Mouse (Mus musculus) liver, embryonic 13.5 days (tissue): Measurements from ENCODE around the gene Sctr. TPM values are rescaled to one million over a fixed set of nuclear protein-coding genes. Genes with fewer than 3 reads are reported as not detected.
A peak's percentile ranks its signal among the peaks of the same experiment; 100 is the strongest.

Source experiments
- ATAC-seq: fragments of 200-750 bp; cut with Nextera tagmentation; 2 replicates; pipeline ENCODE4 v1.8.0; 2017; ENCODE audit warnings: low read depth, mild to moderate bottlenecking, moderate number of reproducible peaks, moderate library complexity
- DNase-seq: peaks from one replicate; pipeline ENCODE4 v3.0.0; 2022
- H3K27ac ChIP-seq: fragments of 300-500 bp; sonication (generic); 2 replicates; pipeline ENCODE4 v1.5.1; 2015; ENCODE audit warnings: moderate library complexity, mild to moderate bottlenecking, inconsistent platforms
- H3K27me3 ChIP-seq: fragments of 300-500 bp; sonication (generic); 2 replicates; pipeline ENCODE4 v1.6.1; 2015; ENCODE audit warnings: mild to moderate bottlenecking, inconsistent platforms
- H3K36me3 ChIP-seq: fragments of 300-500 bp; sonication (generic); 2 replicates; pipeline ENCODE4 v1.6.1; 2015; ENCODE audit warnings: mild to moderate bottlenecking, inconsistent platforms
- H3K4me1 ChIP-seq: fragments of 300-500 bp; sonication (generic); replicated peaks from 2 replicates; pipeline ENCODE4 v1.6.1; 2015; ENCODE audit warnings: inconsistent platforms
- H3K4me2 ChIP-seq: fragments of 300-500 bp; sonication (generic); 2 replicates; pipeline ENCODE4 v1.6.1; 2015; ENCODE audit warnings: inconsistent platforms, mild to moderate bottlenecking, moderate library complexity
- H3K4me3 ChIP-seq: fragments of 300-500 bp; sonication (generic); replicated peaks from 2 replicates; pipeline ENCODE4 v1.5.1; 2015; ENCODE audit warnings: mild to moderate bottlenecking, inconsistent platforms
- H3K9ac ChIP-seq: fragments of 300-500 bp; sonication (generic); 2 replicates; pipeline ENCODE4 v1.6.1; 2015; ENCODE audit warnings: mild to moderate bottlenecking, inconsistent platforms
- H3K9me3 ChIP-seq: fragments of 300-500 bp; sonication (generic); replicated peaks from 2 replicates; pipeline ENCODE4 v1.6.1; 2016; ENCODE audit warnings: inconsistent platforms
- WGBS: fragments of 180-500 bp; shearing (Covaris S2); methylation state at CpG from one replicate; pipeline ENCODE4 v1.1.7; 2015; ENCODE audit not compliant: insufficient replicate concordance; 5-methylcytosine and 5-hydroxymethylcytosine counted together
- polyA plus RNA-seq: library from polyadenylated mRNA; unstranded; fragments of >200 nt; fragmentation: Nextera tagmentation; extraction: Ambion mirVana; gene quantifications from 2 replicates; pipeline ENCODE4 v1.2.1, GENCODE M21; 2015

Sctr gene
- polyA plus RNA-seq, result not detected in 2 replicates

GRCm38 (mm10) chr1:120006844-120007790 lies at the start of gene Sctr:
Sctr (plus strand) TSS chr1:120006894.
- ATAC-seq (no peak), DNase-seq (no peak)
- WGBS, result 2% methylated on average over 39 of the region's 39 CpGs
- H3K4me1 ChIP-seq, result 0 out of 2 replicates have a peak, but pooled peaks cover 9% of the 10 kb centered on the region
- peaks cover 45% of the 10 kb centered on the region for H3K27me3 ChIP-seq
- H3K9ac ChIP-seq, result no peak within 1 kb of the TSS
- peak within 1 kb of the TSS; percentile 46 for H3K4me2 ChIP-seq
- H3K27ac ChIP-seq, result no peak within 1 kb of the TSS
- no peaks in the 10 kb centered on the region for H3K9me3 ChIP-seq
- peak within 1 kb of the TSS; percentile 28 for H3K4me3 ChIP-seq
- H3K36me3 ChIP-seq, result no peaks in the 10 kb centered on the region

- H3K36me3 ChIP-seq, result no peaks in the 10 kb centered on the region
- no peak overlapping the region for H3K4me2 ChIP-seq
- no peaks in the 10 kb centered on the region for H3K4me1 ChIP-seq
- no peak overlapping the region for H3K9ac ChIP-seq
- no peak overlapping the region for H3K27ac ChIP-seq
- H3K27me3 ChIP-seq, result no peaks in the 10 kb centered on the region
- DNase-seq (no peak), ATAC-seq (no peak)
- H3K9me3 ChIP-seq, result no peaks in the 10 kb centered on the region
- H3K4me3 ChIP-seq, result no peak overlapping the region
- 44% methylated on average over 9 of the region's 9 CpGs for WGBS
Observed at GRCm38 (mm10) chr1:119957716-119958222, 48.9 kb upstream of the Sctr start.

GRCm38 (mm10) chr1:119959464-119959863 lies 47.2 kb upstream of the Sctr start:
- H3K4me3 ChIP-seq, result no peak overlapping the region
- H3K36me3 ChIP-seq, result no peaks in the 10 kb centered on the region
- no peaks in the 10 kb centered on the region for H3K9me3 ChIP-seq
- WGBS, result 67% methylated on average over 4 of the region's 4 CpGs
- H3K4me2 ChIP-seq, result no peak overlapping the region
- ATAC-seq (no peak), DNase-seq (no peak)
- H3K9ac ChIP-seq, result no peak overlapping the region
- H3K27ac ChIP-seq, result no peak overlapping the region
- H3K27me3 ChIP-seq, result no peaks in the 10 kb centered on the region
- H3K4me1 ChIP-seq, result no peaks in the 10 kb centered on the region

- DNase-seq (no peak), ATAC-seq (no peak)
- Histone ChIP-seq H3K4me3 (no peak overlapping the region), H3K9ac (no peak overlapping the region), H3K4me1 (no peaks in the 10 kb centered on the region), H3K27me3 (no peaks in the 10 kb centered on the region), H3K9me3 (no peaks in the 10 kb centered on the region), H3K36me3 (no peaks in the 10 kb centered on the region), H3K4me2 (no peak overlapping the region), H3K27ac (no peak overlapping the region)
- 50% methylated on average over 7 of the region's 7 CpGs for WGBS
Observed at GRCm38 (mm10) chr1:119959920-119960319, 46.8 kb upstream of the Sctr start.

GRCm38 (mm10) chr1:119965804-119966514 lies 40.7 kb upstream of the Sctr start:
- Histone ChIP-seq H3K27me3 (no peaks in the 10 kb centered on the region), H3K9ac (no peak overlapping the region), H3K4me2 (no peak overlapping the region), H3K4me3 (no peak overlapping the region), H3K9me3 (no peaks in the 10 kb centered on the region), H3K36me3 (no peaks in the 10 kb centered on the region), H3K27ac (no peak overlapping the region), H3K4me1 (no peaks in the 10 kb centered on the region)
- 46% methylated on average over 12 of the region's 12 CpGs for WGBS
- DNase-seq (no peak), ATAC-seq (no peak)

GRCm38 (mm10) chr1:119973117-119973516 lies 33.6 kb upstream of the Sctr start:
- no peaks in the 10 kb centered on the region for H3K27me3 ChIP-seq
- H3K9me3 ChIP-seq, result no peaks in the 10 kb centered on the region
- no peak for DNase-seq
- 20% methylated on average over 4 of the region's 4 CpGs for whole genome bisulfite sequencing
- no peak overlapping the region for H3K4me2 ChIP-seq
- 0 out of 2 replicates have a peak, but pooled peaks cover 2% of the 10 kb centered on the region for H3K4me1 ChIP-seq
- no peak overlapping the region for H3K4me3 ChIP-seq
- no peaks in the 10 kb centered on the region for H3K36me3 ChIP-seq
- no peak overlapping the region for H3K9ac ChIP-seq
- H3K27ac ChIP-seq, result no peak overlapping the region
- ATAC-seq, result no peak

GRCm38 (mm10) chr1:119975141-119975540 lies 31.6 kb upstream of the Sctr start:
- Histone ChIP-seq H3K36me3 (no peaks in the 10 kb centered on the region), H3K4me2 (no peak overlapping the region), H3K27ac (no peak overlapping the region), H3K9me3 (no peaks in the 10 kb centered on the region), H3K4me3 (no peak overlapping the region), H3K27me3 (no peaks in the 10 kb centered on the region), H3K4me1 (0 out of 2 replicates have a peak, but pooled peaks cover 2% of the 10 kb centered on the region), H3K9ac (no peak overlapping the region)
- DNase-seq (no peak), ATAC-seq (no peak)
- 54% methylated on average over 4 of the region's 4 CpGs for WGBS

GRCm38 (mm10) chr1:119986555-119986954 lies 20.1 kb upstream of the Sctr start:
- no peak for ATAC-seq
- H3K9me3 ChIP-seq, result no peaks in the 10 kb centered on the region
- no peak overlapping the region for H3K4me2 ChIP-seq
- no peak overlapping the region for H3K27ac ChIP-seq
- no peak overlapping the region for H3K9ac ChIP-seq
- no peak overlapping the region for H3K4me3 ChIP-seq
- no peak for DNase-seq
- no peaks in the 10 kb centered on the region for H3K36me3 ChIP-seq
- H3K4me1 ChIP-seq, result no peaks in the 10 kb centered on the region
- 67% methylated on average over 5 of the region's 5 CpGs for WGBS
- no peaks in the 10 kb centered on the region for H3K27me3 ChIP-seq

GRCm38 (mm10) chr1:119996798-119997581 lies 9.7 kb upstream of the Sctr start, which contains the start of gene Cfap221:
Cfap221 (minus strand) TSS chr1:119997234.
- DNase-seq, result peak; percentile 26
- WGBS, result 5% methylated on average over 30 of the region's 30 CpGs

GRCm38 (mm10) chr1:119997644-119998043 lies 9.1 kb upstream of the Sctr start:
- Histone ChIP-seq H3K4me3 (no peak overlapping the region), H3K4me1 (peaks cover 8% of the 10 kb centered on the region), H3K4me2 (peak overlapping the region; percentile 64), H3K9ac (no peak overlapping the region), H3K9me3 (no peaks in the 10 kb centered on the region), H3K27ac (no peak overlapping the region), H3K36me3 (no peaks in the 10 kb centered on the region), H3K27me3 (0 out of 2 replicates have a peak, but pooled peaks cover 2% of the 10 kb centered on the region)
- 27% methylated on average over 5 of the region's 5 CpGs for WGBS
- DNase-seq (no peak), ATAC-seq (0 out of 2 replicates have a peak, but pooled peaks have one; percentile 38)

More at GRCm38 (mm10) chr1:119996798-119997581, 9.7 kb upstream of the Sctr start, which contains the start of gene Cfap221:
- no peak within 1 kb of the TSS for H3K27ac ChIP-seq
- peak within 1 kb of the TSS; percentile 64 for H3K4me2 ChIP-seq
- H3K36me3 ChIP-seq, result no peaks in the 10 kb centered on the region
- no peaks in the 10 kb centered on the region for H3K9me3 ChIP-seq
- H3K9ac ChIP-seq, result no peak within 1 kb of the TSS
- 0 out of 2 replicates have a peak, but pooled peaks cover 2% of the 10 kb centered on the region for H3K27me3 ChIP-seq
- ATAC-seq, result peak; percentile 80
- H3K4me1 ChIP-seq, result peaks cover 8% of the 10 kb centered on the region
- H3K4me3 ChIP-seq, result peak within 1 kb of the TSS; percentile 54
